Mouse (Mus musculus) activated CD4-positive, CD25-positive, alpha-beta regulatory T cell (primary cell): Measurements from ENCODE around the gene Fam50a. TPM values are rescaled to one million over a fixed set of nuclear protein-coding genes. Genes with fewer than 3 reads are reported as not detected.

ENCODE experiments used
- polyA plus RNA-seq, 2 experiments: library from polyadenylated mRNA; unstranded; fragments of 100-300 nt; shearing (Covaris generic); gene quantifications; one replicate each; pipeline ENCODE4 v1.2.1; 2017

Fam50a gene
- polyA plus RNA-seq: 10 to 100 TPM; 67.2 to 91.4 TPM

DNA sequence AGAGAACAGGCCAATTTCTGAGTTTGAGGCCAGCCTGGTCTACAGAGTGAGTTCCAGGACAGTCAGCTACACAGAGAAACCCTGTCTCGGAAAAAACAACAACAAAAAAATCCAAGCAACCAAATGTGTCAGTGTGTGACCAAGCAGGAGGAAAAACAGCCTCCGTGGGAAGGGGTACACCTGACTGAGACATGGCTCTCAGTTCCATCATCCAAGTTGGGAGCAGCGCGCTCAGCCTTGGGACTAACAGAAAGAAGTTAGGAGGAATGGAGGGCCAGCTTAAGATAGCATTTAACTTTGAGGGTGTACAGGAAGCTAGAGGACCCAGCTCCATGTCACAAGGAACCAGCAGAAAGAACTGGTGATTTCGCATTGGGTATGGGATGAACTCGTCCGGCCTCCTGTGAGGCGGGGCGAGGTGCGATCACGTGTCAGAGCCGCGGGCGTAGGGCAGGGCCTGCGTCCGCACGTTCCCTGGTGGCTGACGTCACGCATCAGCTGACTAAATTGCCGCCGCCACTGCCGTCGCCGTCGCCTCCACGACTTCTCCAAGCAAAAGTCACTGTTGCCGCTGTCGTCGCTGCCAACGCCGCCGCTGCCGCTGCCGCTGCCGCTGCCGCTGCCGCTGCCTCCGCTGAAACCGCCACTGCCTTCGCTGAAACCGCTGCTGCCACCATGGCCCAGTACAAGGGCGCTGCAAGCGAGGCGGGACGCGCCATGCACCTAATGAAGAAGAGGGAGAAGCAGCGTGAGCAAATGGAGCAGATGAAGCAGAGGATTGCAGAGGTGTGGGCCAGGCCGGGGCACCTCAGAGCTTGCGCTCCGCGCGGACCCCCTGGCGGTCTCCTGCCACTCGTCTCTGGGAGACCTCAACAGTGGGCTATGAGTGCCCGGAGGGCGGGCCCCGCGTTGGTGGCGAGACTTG, at the start of gene Fam50a:
Gene Fam50a (plus strand): TSS at position 494 of the 925 bp plus-strand sequence.

DNA sequence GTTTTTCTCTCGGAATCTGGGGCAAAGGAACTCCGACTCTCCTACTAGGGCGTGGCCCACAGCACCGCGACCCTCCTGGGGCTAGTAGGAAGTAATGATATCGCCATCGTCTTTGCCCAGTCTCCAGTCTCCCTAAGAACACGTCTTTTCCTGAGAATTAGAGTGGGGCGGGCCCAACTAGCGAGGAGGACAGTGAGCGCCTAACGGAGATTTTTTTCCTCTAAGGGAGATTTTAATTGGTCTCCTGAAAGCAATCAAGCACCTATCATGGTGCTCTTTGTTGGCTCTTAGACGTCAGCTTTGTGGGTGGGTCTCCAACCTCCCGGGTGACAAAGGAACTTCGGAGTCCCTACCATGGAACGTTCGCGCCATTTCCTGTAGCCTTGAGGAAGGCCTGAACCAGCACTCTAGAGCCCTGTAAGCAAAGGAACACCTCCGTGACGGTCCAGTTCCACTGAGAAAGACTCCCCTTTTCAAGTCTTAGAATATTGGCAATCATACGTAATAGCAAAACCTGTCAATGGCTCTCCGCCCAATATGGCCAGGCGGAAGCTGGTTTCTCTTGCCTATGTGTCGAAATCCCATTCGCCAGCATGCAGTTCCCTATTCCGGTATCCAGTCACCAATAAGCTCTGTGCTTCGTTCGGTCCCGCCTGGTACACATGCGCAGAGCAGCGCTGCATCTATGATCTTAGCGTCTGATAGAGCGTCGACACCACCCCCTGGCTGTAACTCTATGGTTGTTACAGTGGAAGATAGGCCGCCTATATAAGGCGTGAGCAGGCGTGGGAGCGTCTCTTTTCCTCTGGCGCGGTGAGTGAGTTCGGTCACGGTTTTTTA, 42.6 kb upstream of the Fam50a start, which contains the start of gene Rpl10:
Gene Rpl10 (plus strand): TSS at position 751 of the 840 bp plus-strand sequence.

GRCm38 (mm10) chrX:74281732-74282394, 31.0 kb upstream of the Fam50a start, which contains the start of the genes Taz and Dnase1l1:
TSS of gene Taz (plus strand) at chrX:74281912.
TSS of gene Dnase1l1 (minus strand) at chrX:74282337.

GRCm38 (mm10) chrX:74296538-74297448, 16.0 kb upstream of the Fam50a start, which contains the start of gene Atp6ap1:
TSS of gene Atp6ap1 (plus strand) at chrX:74297097.

GRCm38 (mm10) chrX:74304867-74305700, 7.7 kb upstream of the Fam50a start, which contains the start of gene Gdi1:
TSS of gene Gdi1 (plus strand) at chrX:74304998.

DNA sequence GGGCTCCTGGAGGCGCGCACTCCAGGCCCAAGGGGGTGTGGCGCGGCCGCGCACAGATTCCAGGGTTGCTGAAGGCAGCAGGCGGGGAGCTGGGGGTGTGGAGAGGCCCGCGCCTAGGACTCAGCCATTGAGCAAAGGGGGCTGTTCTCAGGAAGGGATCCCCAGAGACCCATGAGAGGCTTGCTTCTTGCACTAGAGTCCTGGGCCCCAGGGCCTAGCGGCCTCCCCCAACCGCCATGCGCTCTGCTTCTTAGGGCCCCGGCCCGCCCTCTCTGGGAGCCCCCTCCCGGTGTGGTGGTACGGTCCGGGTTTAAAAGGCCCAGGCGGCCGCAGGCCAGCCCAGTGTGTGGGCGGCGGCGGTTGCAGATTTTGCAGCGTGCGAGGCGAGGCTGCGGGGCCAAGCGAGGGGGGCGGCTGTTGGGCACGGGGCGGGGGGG, 15.9 kb downstream of the Fam50a start, which contains the start of gene Plxna3:
Gene Plxna3 (plus strand): TSS at position 342 of the 437 bp plus-strand sequence.

DNA sequence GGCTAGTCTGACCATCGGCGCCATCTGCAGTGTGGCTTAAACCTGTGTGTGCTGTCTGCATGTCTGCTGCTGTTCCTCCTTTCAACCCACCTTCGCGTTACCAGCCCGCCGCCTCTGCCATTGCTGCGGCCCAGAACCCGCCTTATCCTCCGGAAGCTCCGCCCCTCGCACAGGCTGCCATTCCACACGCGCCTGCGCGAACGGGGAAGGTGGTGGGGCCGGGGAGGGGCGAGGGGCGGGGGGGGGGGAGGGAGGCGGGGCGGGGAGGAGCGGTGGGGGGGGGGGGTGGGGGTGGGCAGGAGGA, 40.6 kb downstream of the Fam50a start, which contains the start of gene Lage3:
Gene Lage3 (minus strand): TSS at position 152 of the 304 bp plus-strand sequence.

Other genes with a start within 250 kb of the Fam50a start
- not detected for gene Opn1mw, start 185.6 kb upstream of the Fam50a start, polyA plus RNA-seq
- 10 to 100 TPM; 27.2 to 34.9 TPM for gene Mecp2, start 177.7 kb upstream of the Fam50a start, polyA plus RNA-seq
- gene Tex28, start 145.2 kb upstream of the Fam50a start, polyA plus RNA-seq: not detected
- gene Tktl1, start 135.8 kb upstream of the Fam50a start, polyA plus RNA-seq: 1 to 10 TPM; 1.6 to 5.7 TPM
- 100 to 1,000 TPM; 127 to 290 TPM for gene Flna, start 63.2 kb upstream of the Fam50a start, polyA plus RNA-seq
- gene Emd, start 58.3 kb upstream of the Fam50a start, polyA plus RNA-seq: 10 to 100 TPM; 69.5 to 74.3 TPM
- gene Rpl10, start 42.2 kb upstream of the Fam50a start, polyA plus RNA-seq: 10 to 100 TPM; 31.8 to 59.8 TPM
- 100 to 1,000 TPM; 107 to 144 TPM for gene Taz, start 31.1 kb upstream of the Fam50a start, polyA plus RNA-seq
- gene Dnase1l1, start 30.7 kb upstream of the Fam50a start, polyA plus RNA-seq: 10 to 100 TPM; 17.9 to 18.4 TPM
- 100 to 1,000 TPM; 143 to 153 TPM for gene Atp6ap1, start 15.9 kb upstream of the Fam50a start, polyA plus RNA-seq
- 100 to 1,000 TPM; 223 to 256 TPM for gene Gdi1, start 8.0 kb upstream of the Fam50a start, polyA plus RNA-seq
- 1 to 10 TPM; 2.0 to 3.2 TPM for gene Plxna3, start 16.0 kb downstream of the Fam50a start, polyA plus RNA-seq
- 10 to 100 TPM; 54.4 to 73.1 TPM for gene Lage3, start 40.6 kb downstream of the Fam50a start, polyA plus RNA-seq
- 10 to 100 TPM; 50.8 to 64.5 TPM for gene Ubl4a, start 60.2 kb downstream of the Fam50a start, polyA plus RNA-seq
- gene Slc10a3, start 60.3 kb downstream of the Fam50a start, polyA plus RNA-seq: 10 to 100 TPM; 27.8 to 37.9 TPM
- gene Fam3a, start 80.2 kb downstream of the Fam50a start, polyA plus RNA-seq: 10 to 100 TPM; 30.1 to 32.3 TPM
- 10 to 100 TPM; 28.4 to 37.6 TPM for gene Ikbkg, start 80.3 kb downstream of the Fam50a start, polyA plus RNA-seq
- gene G6pdx, start 116.2 kb downstream of the Fam50a start, polyA plus RNA-seq: 10 to 100 TPM; 57.8 to 74.7 TPM
- gene Gm6880, start 168.4 kb downstream of the Fam50a start, polyA plus RNA-seq: not detected